Mouse (Mus musculus) midbrain, embryonic 11.5 days (tissue): ENCODE measurements at regions not wholly inside any gene's neighbourhood (a gene's known extent, or its start where the extent isn't known, plus 50 kb on each side); places are given as distances from the start of the nearest gene placed in this dataset.

Experiments
- ATAC-seq: fragments of 200-750 bp; cut with Nextera tagmentation; 2 replicates; pipeline ENCODE4 v1.8.0; 2017; ENCODE audit warnings: moderate TSS enrichment, moderate library complexity; ENCODE audit not compliant: low FRiP score
- DNase-seq: peaks from one replicate; pipeline ENCODE4 v3.0.0; 2015; ENCODE audit warnings: low spot score; ENCODE audit errors: missing footprints
- H3K27ac ChIP-seq: fragments of 300-500 bp; sonication (generic); 2 replicates; pipeline ENCODE4 v1.5.1; 2014; ENCODE audit warnings: low read depth, low read length
- H3K27me3 ChIP-seq: fragments of 300-500 bp; sonication (generic); 2 replicates; pipeline ENCODE4 v1.6.1; 2014; ENCODE audit warnings: mild to moderate bottlenecking, low read length, moderate library complexity, mixed read lengths; ENCODE audit not compliant: control insufficient read depth, insufficient read depth
- H3K36me3 ChIP-seq: fragments of 300-500 bp; sonication (generic); 2 replicates; pipeline ENCODE4 v1.6.1; 2014; ENCODE audit warnings: mild to moderate bottlenecking, low read length, moderate library complexity, mixed read lengths; ENCODE audit not compliant: control insufficient read depth, insufficient read depth
- H3K4me1 ChIP-seq: fragments of 300-500 bp; sonication (generic); 2 replicates; pipeline ENCODE4 v1.6.1; 2014; ENCODE audit warnings: low read length; ENCODE audit not compliant: control insufficient read depth, insufficient read depth
- H3K4me2 ChIP-seq: fragments of 300-500 bp; sonication (generic); 2 replicates; pipeline ENCODE4 v1.6.1; 2014; ENCODE audit warnings: mild to moderate bottlenecking, moderate library complexity
- H3K4me3 ChIP-seq: fragments of 300-500 bp; sonication (generic); 2 replicates; pipeline ENCODE4 v1.5.1; 2014; ENCODE audit warnings: low read depth, low read length
- H3K9ac ChIP-seq: fragments of 300-500 bp; sonication (generic); 2 replicates; pipeline ENCODE4 v1.6.1; 2014; ENCODE audit warnings: low read length
- H3K9me3 ChIP-seq: fragments of 300-500 bp; sonication (generic); 2 replicates; pipeline ENCODE4 v1.6.1; 2016; ENCODE audit warnings: low read length; ENCODE audit not compliant: control insufficient read depth
- WGBS: fragments of 180-500 bp; shearing (Covaris S2); extraction: QIAGEN DNeasy Blood & Tissue Kit; methylation state at CpG from one replicate; pipeline ENCODE4 v1.1.7; 2014; 5-methylcytosine and 5-hydroxymethylcytosine counted together

GRCm38 (mm10) chr4:98181185-98182052, 201.7 kb downstream of the Tm2d1 start:
- H3K4me3 ChIP-seq = no peak overlapping the region
- no peaks in the 10 kb centered on the region for H3K9me3 ChIP-seq
- H3K36me3 ChIP-seq = no peaks in the 10 kb centered on the region
- H3K27ac ChIP-seq = no peak overlapping the region
- no peaks in the 10 kb centered on the region for H3K4me1 ChIP-seq
- no peaks in the 10 kb centered on the region for H3K27me3 ChIP-seq
- WGBS = 86% methylated on average over 12 of the region's 12 CpGs
- H3K4me2 ChIP-seq = no peak overlapping the region
- ATAC-seq (no peak), DNase-seq (no peak)
- no peak overlapping the region for H3K9ac ChIP-seq

- ATAC-seq (no peak), DNase-seq (no peak)
- WGBS = 57% methylated on average over 10 of the region's 10 CpGs
- Histone ChIP-seq H3K36me3 (no peaks in the 10 kb centered on the region), H3K27me3 (no peaks in the 10 kb centered on the region), H3K4me2 (no peak overlapping the region), H3K27ac (no peak overlapping the region), H3K9ac (no peak overlapping the region), H3K4me1 (no peaks in the 10 kb centered on the region), H3K4me3 (no peak overlapping the region), H3K9me3 (no peaks in the 10 kb centered on the region)
Observed at GRCm38 (mm10) chr4:98180336-98180735, 202.8 kb downstream of the Tm2d1 start.
